Comparison of ENCODE assay signal across 23 mouse cellular contexts in genomic region chr9:120654736-120655135, GRCm38 (mm10).
DNase-seq lines count a peak whose midpoint lies in the region; ATAC-seq lines count a peak whose summit lies in the region.
"Had no signal": no experiment of that assay in that cellular context is flagged by ENCODE, and none has a peak within 500 bp of the region (broad histone marks: within the 10 kb centered on the region; RNA-seq: fewer than 3 reads in every experiment).

No protein-coding gene starts in this region.

- no peaks in the 10 kb centered on the region for H3K36me3 ChIP-seq in heart, embryonic 16.5 days (ENCODE audit: control insufficient read depth, insufficient read depth)
- no peaks in the 10 kb centered on the region for H3K36me3 ChIP-seq in heart, embryonic 12.5 days
- H3K36me3 ChIP-seq in midbrain, embryonic 14.5 days (ENCODE audit: control insufficient read depth, insufficient read depth, low read length) = no peaks in the 10 kb centered on the region
- H3K36me3 ChIP-seq: embryonic facial prominence, embryonic 13.5 days; embryonic facial prominence, embryonic 15.5 days; forebrain, embryonic 15.5 days; G1E had no signal

- no peak overlapping the region for H3K9ac ChIP-seq in heart, embryonic 16.5 days (ENCODE audit: low read length)
- H3K9ac ChIP-seq in heart, embryonic 12.5 days = no peak overlapping the region
- H3K9ac ChIP-seq in midbrain, embryonic 14.5 days (replicated peaks; ENCODE audit: low read length) = no peak overlapping the region
- H3K9ac ChIP-seq: embryonic facial prominence, embryonic 13.5 days; embryonic facial prominence, embryonic 15.5 days; forebrain, embryonic 15.5 days; forebrain, postnatal 0 days had no signal

- H3K27me3 ChIP-seq in heart, embryonic 16.5 days (ENCODE audit: control insufficient read depth, insufficient read depth, low read length) = peaks cover 6% of the 10 kb centered on the region; the same call in 1 of the 2 replicates
- H3K27me3 ChIP-seq in heart, embryonic 12.5 days (replicated peaks) = peaks cover 21% of the 10 kb centered on the region; the same call in 1 of the 2 replicates
- no peaks in the 10 kb centered on the region for H3K27me3 ChIP-seq in midbrain, embryonic 14.5 days (ENCODE audit: control insufficient read depth, insufficient read depth, low read length)
- H3K27me3 ChIP-seq: embryonic facial prominence, embryonic 13.5 days; embryonic facial prominence, embryonic 15.5 days; forebrain, embryonic 15.5 days had no signal

- no peaks in the 10 kb centered on the region for H3K4me1 ChIP-seq in heart, embryonic 16.5 days (ENCODE audit: control insufficient read depth, insufficient read depth, low read length)
- peaks cover 18% of the 10 kb centered on the region; the same call in 1 of the 2 replicates for H3K4me1 ChIP-seq in heart, embryonic 12.5 days (replicated peaks)
- H3K4me1 ChIP-seq in midbrain, embryonic 14.5 days (ENCODE audit: control insufficient read depth, insufficient read depth, low read length) = peaks cover 8% of the 10 kb centered on the region; the same call in 1 of the 2 replicates
- H3K4me1 ChIP-seq: forebrain, embryonic 15.5 days had no signal

- H3K9me3 ChIP-seq in heart, embryonic 16.5 days (replicated peaks; ENCODE audit: control insufficient read depth, low read length) = peaks cover 3% of the 10 kb centered on the region; the same call in 1 of the 2 replicates
- H3K9me3 ChIP-seq in heart, embryonic 12.5 days (replicated peaks) = 0 out of 2 replicates have a peak, but pooled peaks cover 4% of the 10 kb centered on the region
- no peaks in the 10 kb centered on the region for H3K9me3 ChIP-seq in midbrain, embryonic 14.5 days (ENCODE audit: control insufficient read depth, low read length)
- H3K9me3 ChIP-seq: embryonic facial prominence, embryonic 13.5 days; embryonic facial prominence, embryonic 15.5 days; forebrain, embryonic 13.5 days; forebrain, embryonic 15.5 days; G1E had no signal

- H3K27ac ChIP-seq in heart, embryonic 16.5 days (ENCODE audit: low read length) = no peak overlapping the region
- no peak overlapping the region for H3K27ac ChIP-seq in heart, embryonic 12.5 days (ENCODE audit: poor library complexity, severe bottlenecking)
- H3K27ac ChIP-seq in midbrain, embryonic 14.5 days (replicated peaks; ENCODE audit: low read depth, low read length) = no peak overlapping the region
- H3K27ac ChIP-seq: embryonic facial prominence, embryonic 13.5 days; embryonic facial prominence, embryonic 15.5 days; forebrain, embryonic 13.5 days; forebrain, embryonic 15.5 days had no signal

- ATAC-seq in heart, embryonic 16.5 days (replicated peaks; ENCODE audit: extremely low read depth, insufficient read depth, low FRiP score) = 0 out of 2 replicates have a peak, but pooled peaks have one; percentile 28
- no peak for ATAC-seq in heart, embryonic 12.5 days (ENCODE audit: insufficient number of reproducible peaks, low FRiP score)
- ATAC-seq in midbrain, embryonic 14.5 days (ENCODE audit: low FRiP score, low TSS enrichment) = no peak
- ATAC-seq: CD4-positive, CD25-positive, alpha-beta regulatory T cell, adult 4 months; forebrain, embryonic 13.5 days; forebrain, embryonic 15.5 days; forebrain, postnatal 0 days had no signal

- DNase-seq in NIH3T3 (ENCODE audit: low read depth) = peak; percentile 77
- DNase-seq in fibroblast of lung, adult 2 months (ENCODE audit: low read depth) = peak; percentile 65
- DNase-seq in midbrain, embryonic 14.5 days = no peak
- no peak for DNase-seq in cerebellum, adult 18-20 months
- DNase-seq: adrenal gland, adult 2 months; adrenal gland, postnatal 10 days; adrenal gland, postnatal 25 days; B cell, adult 2 months; cerebellum, adult 11 months; cerebellum, adult 2 months; cerebellum, adult 9-10 months; cerebellum, postnatal 10 days; cerebellum, postnatal 25 days; forebrain, postnatal 0 days had no signal

- H3K4me2 ChIP-seq in heart, embryonic 16.5 days (ENCODE audit: low read depth, low read length) = no peak overlapping the region
- H3K4me2 ChIP-seq in heart, embryonic 12.5 days = no peak overlapping the region
- H3K4me2 ChIP-seq in midbrain, embryonic 14.5 days (ENCODE audit: low read length) = no peak overlapping the region
- H3K4me2 ChIP-seq: embryonic facial prominence, embryonic 13.5 days; embryonic facial prominence, embryonic 15.5 days; forebrain, embryonic 13.5 days; forebrain, embryonic 15.5 days had no signal

- 14% methylated on average over 1 of the region's 1 CpGs for WGBS in heart, embryonic 16.5 days
- WGBS in heart, embryonic 12.5 days = 3% methylated on average over 1 of the region's 1 CpGs
- WGBS in midbrain, embryonic 14.5 days = 41% methylated on average over 1 of the region's 1 CpGs

- no peak overlapping the region for H3K4me3 ChIP-seq in heart, embryonic 16.5 days (ENCODE audit: low read length)
- H3K4me3 ChIP-seq in heart, embryonic 12.5 days = no peak overlapping the region
- no peak overlapping the region for H3K4me3 ChIP-seq in midbrain, embryonic 14.5 days (replicated peaks; ENCODE audit: low read depth, low read length)
- H3K4me3 ChIP-seq: embryonic facial prominence, embryonic 13.5 days; embryonic facial prominence, embryonic 15.5 days; erythroblast, embryonic 14.5 days; forebrain, embryonic 13.5 days; forebrain, embryonic 15.5 days had no signal

Comparison
In these comparisons a context has a peak if more than half of its experiments do, and no peak if none do; other contexts are left out.
1. DNase-seq: peak in NIH3T3 (single experiment) and fibroblast of lung, adult 2 months (single experiment); none in midbrain, embryonic 14.5 days (single experiment) and cerebellum, adult 18-20 months (0 of 2).